Mouse (Mus musculus) lung, embryonic 14.5 days (tissue): Measurements from ENCODE around the gene Cox17. TPM values are rescaled to one million over a fixed set of nuclear protein-coding genes. Genes with fewer than 3 reads are reported as not detected.

Experiments
- ATAC-seq: fragments of 200-750 bp; cut with Nextera tagmentation; 2 replicates; pipeline ENCODE4 v1.8.0; 2017; ENCODE audit warnings: mild to moderate bottlenecking, moderate TSS enrichment, moderate library complexity; ENCODE audit not compliant: insufficient read depth
- DNase-seq: peaks from one replicate; pipeline ENCODE4 v3.0.0-alpha.2; 2015
- H3K27ac ChIP-seq: fragments of 300-500 bp; sonication (generic); 2 replicates; pipeline ENCODE4 v1.5.1; 2014; ENCODE audit warnings: low read depth, mild to moderate bottlenecking, moderate library complexity
- H3K27me3 ChIP-seq: fragments of 300-500 bp; sonication (generic); 2 replicates; pipeline ENCODE4 v1.6.1; 2014; ENCODE audit warnings: low read length, control low read depth; ENCODE audit not compliant: insufficient read depth
- H3K36me3 ChIP-seq: fragments of 300-500 bp; sonication (generic); 2 replicates; pipeline ENCODE4 v1.6.1; 2014; ENCODE audit warnings: control low read depth; ENCODE audit not compliant: insufficient read depth
- H3K4me1 ChIP-seq: fragments of 300-500 bp; sonication (generic); 2 replicates; pipeline ENCODE4 v1.6.1; 2014; ENCODE audit warnings: antibody characterized with exemption, control low read depth; ENCODE audit not compliant: insufficient read depth
- H3K4me2 ChIP-seq: fragments of 300-500 bp; sonication (generic); 2 replicates; pipeline ENCODE4 v1.6.1; 2014; ENCODE audit warnings: mild to moderate bottlenecking
- H3K4me3 ChIP-seq: fragments of 300-500 bp; sonication (generic); 2 replicates; pipeline ENCODE4 v1.5.1; 2014; ENCODE audit warnings: low read depth, low read length
- H3K9ac ChIP-seq: fragments of 300-500 bp; sonication (generic); 2 replicates; pipeline ENCODE4 v1.6.1; 2014
- H3K9me3 ChIP-seq: fragments of 300-500 bp; sonication (generic); 2 replicates; pipeline ENCODE4 v1.6.1; 2016; ENCODE audit warnings: low read depth, low read length, control low read depth
- CTCF ChIP-seq: IDR thresholded peaks from 2 replicates; pipeline ENCODE4 v1.5.1; 2016; ENCODE audit warnings: antibody characterized with exemption, low read depth
- WGBS: fragments of 180-500 bp; shearing (Covaris S2); extraction: QIAGEN DNeasy Blood & Tissue Kit; methylation state at CpG from one replicate; pipeline ENCODE4 v1.1.7; 2014; 5-methylcytosine and 5-hydroxymethylcytosine counted together
- polyA plus RNA-seq: library from polyadenylated mRNA; unstranded; fragments of >200 nt; fragmentation: Nextera tagmentation; extraction: Ambion mirVana; gene quantifications from 2 replicates; pipeline ENCODE4 v1.2.1, GENCODE M21; 2014

Gene Cox17
- polyA plus RNA-seq, 1 experiment from 2014 or later, result 126 TPM

DNA sequence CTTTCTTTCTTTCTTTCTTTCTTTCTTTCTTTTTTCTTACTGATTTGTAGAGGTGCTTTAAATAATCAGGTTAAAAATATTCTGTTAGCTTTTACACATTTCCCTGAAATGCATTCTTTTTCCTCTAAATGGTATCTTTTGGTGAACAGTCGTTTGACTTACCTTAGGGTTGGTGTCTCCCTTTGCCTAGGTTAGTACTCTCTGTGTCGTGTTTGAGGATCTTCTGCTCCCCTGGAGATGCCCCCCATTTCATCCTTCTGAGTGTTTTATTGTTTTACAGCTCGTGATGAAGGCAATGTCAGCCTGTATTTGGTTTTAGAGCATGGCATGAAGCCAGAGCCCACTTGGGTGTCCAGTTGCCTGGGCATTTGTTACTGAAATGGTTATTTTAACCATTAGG lies 32.7 kb downstream of the Cox17 start:
- TF ChIP-seq CTCF, result no peak

DNA sequence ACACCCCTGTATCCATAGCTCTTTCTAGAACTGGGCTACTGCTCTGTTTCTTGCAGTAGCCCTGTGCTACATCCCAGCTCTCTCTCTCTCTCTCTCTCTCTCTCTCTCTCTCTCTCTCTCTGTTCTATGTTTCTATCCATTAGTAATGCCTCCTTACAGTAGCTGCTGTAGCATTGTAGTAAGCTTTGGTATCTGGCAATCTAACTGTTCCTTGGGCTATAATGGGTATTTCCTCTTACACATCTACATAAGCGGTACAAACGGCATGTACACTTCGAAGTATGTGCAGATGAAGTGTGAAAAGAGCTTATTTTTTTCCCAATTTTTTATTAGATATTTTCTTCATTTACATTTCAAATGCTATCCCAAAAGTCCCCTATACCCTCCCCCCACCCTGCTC lies 33.1 kb downstream of the Cox17 start:
- no peak for ATAC-seq
- no peak for DNase-seq
- Histone ChIP-seq H3K36me3 (no peaks in the 10 kb centered on the region), H3K27ac (no peak overlapping the region), H3K4me2 (no peak overlapping the region), H3K9ac (no peak overlapping the region), H3K9me3 (no peaks in the 10 kb centered on the region), H3K4me1 (no peaks in the 10 kb centered on the region), H3K27me3 (no peaks in the 10 kb centered on the region), H3K4me3 (no peak overlapping the region)
- no peak for TF ChIP-seq CTCF
- 86% methylated on average over 3 of the region's 3 CpGs for WGBS

More for the DNA sequence above, 32.7 kb downstream of the Cox17 start:
- no peaks in the 10 kb centered on the region for H3K27me3 ChIP-seq
- H3K9me3 ChIP-seq, result no peaks in the 10 kb centered on the region
- H3K27ac ChIP-seq, result no peak overlapping the region
- DNase-seq, result no peak
- ATAC-seq, result no peak
- 41% methylated on average over 3 of the region's 3 CpGs for WGBS
- no peaks in the 10 kb centered on the region for H3K36me3 ChIP-seq
- no peak overlapping the region for H3K4me2 ChIP-seq
- H3K4me1 ChIP-seq, result no peaks in the 10 kb centered on the region
- H3K4me3 ChIP-seq, result no peak overlapping the region
- no peak overlapping the region for H3K9ac ChIP-seq

DNA sequence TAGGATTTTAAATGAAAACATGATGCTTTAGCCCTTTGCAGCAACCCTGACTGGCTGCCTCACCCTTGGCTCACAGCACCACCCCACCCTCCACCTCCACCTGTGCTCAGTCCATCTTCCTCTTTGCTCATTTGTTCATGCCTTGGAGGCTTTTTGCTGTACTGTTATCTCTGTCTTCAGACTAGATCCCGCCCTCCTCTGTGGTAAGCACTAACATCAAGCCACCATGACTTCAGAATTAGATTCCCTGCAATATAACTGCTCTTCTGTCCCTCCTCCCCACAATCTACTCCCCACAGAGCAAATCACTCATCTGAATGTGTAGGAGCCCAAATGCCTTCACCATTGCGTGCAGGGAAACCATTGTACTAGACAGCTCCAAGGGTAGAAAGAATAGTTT lies 36.9 kb downstream of the Cox17 start:
- no peaks in the 10 kb centered on the region for H3K27me3 ChIP-seq
- TF ChIP-seq CTCF, result no peak
- no peaks in the 10 kb centered on the region for H3K9me3 ChIP-seq
- no peak overlapping the region for H3K27ac ChIP-seq
- no peak overlapping the region for H3K4me3 ChIP-seq
- ATAC-seq (no peak), DNase-seq (no peak)
- H3K9ac ChIP-seq, result no peak overlapping the region
- 90% methylated on average over 2 of the region's 2 CpGs for WGBS
- no peaks in the 10 kb centered on the region for H3K4me1 ChIP-seq
- no peak overlapping the region for H3K4me2 ChIP-seq
- no peaks in the 10 kb centered on the region for H3K36me3 ChIP-seq

DNA sequence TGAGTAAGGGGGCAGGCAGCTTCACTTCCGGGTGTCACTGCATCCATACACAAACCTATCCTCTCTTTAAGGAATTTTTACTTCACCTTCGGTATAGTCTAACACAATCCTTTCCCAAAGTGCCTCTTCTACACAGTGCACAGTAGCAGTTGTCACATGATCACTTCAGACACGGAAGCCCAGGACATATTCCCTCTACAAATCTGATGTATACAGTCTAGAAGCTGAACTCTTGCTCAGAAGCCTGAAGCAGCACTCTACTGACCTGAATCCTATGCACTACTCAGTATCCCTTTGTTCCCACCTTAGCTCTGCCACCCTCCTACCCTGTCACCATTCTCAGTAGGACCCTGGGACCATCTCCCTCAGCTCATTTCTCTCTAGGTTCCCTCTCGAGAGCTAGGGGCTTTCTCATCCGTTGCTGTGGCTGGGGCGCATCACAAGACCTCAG lies 38.4 kb downstream of the Cox17 start:
- 78% methylated on average over 6 of the region's 6 CpGs for WGBS
- H3K36me3 ChIP-seq, result no peaks in the 10 kb centered on the region
- no peak for TF ChIP-seq CTCF
- no peak for ATAC-seq
- H3K27me3 ChIP-seq, result no peaks in the 10 kb centered on the region
- H3K4me2 ChIP-seq, result no peak overlapping the region
- no peak overlapping the region for H3K4me3 ChIP-seq
- no peaks in the 10 kb centered on the region for H3K9me3 ChIP-seq
- no peak overlapping the region for H3K9ac ChIP-seq
- no peaks in the 10 kb centered on the region for H3K4me1 ChIP-seq
- no peak for DNase-seq
- no peak overlapping the region for H3K27ac ChIP-seq

DNA sequence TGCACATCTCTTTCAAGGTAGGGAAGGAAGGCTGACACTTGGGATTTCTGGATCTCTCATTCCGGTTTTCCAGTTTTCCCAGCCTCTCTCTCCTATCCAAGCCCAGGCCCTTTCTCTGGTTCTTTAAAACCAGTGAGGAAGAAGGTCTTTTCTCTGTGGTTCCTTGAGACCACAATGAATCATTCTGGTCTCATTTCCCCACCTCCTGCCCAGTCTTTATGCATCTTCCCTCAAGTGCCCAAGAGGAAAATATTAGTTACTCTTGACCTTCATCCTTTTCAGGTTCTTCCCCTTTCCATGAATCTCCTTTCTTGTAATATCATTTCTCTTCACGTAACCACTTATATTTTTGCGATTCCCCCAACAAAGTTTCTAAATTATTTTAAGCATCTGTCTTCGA lies 38.9 kb downstream of the Cox17 start:
- no peak for ATAC-seq
- Histone ChIP-seq H3K9me3 (no peaks in the 10 kb centered on the region), H3K4me3 (no peak overlapping the region), H3K9ac (no peak overlapping the region), H3K4me1 (no peaks in the 10 kb centered on the region), H3K27ac (no peak overlapping the region), H3K4me2 (no peak overlapping the region), H3K36me3 (no peaks in the 10 kb centered on the region), H3K27me3 (no peaks in the 10 kb centered on the region)
- no peak for TF ChIP-seq CTCF
- no peak for DNase-seq
- 91% methylated on average over 4 of the region's 4 CpGs for WGBS

DNA sequence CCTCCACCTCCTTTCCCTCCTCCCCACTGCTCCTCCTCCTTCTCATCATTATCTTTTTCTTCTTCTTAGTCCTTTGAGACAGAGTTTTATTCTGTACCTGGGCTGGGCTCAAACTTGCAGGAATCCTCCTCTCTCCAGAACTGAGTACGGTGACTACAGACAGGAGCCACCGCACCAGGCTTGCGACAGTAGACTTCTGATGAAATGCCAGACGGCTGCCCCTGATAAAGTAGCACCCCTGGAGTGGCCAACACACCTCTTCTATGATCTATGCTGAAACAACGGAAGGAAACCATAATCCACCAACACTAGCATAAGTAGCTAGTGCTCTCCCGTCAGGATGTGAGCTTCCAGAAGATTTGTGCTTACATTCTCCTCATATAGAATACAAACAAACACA lies 40.6 kb downstream of the Cox17 start:
- Histone ChIP-seq H3K9ac (no peak overlapping the region), H3K4me1 (no peaks in the 10 kb centered on the region), H3K4me3 (no peak overlapping the region), H3K27ac (no peak overlapping the region), H3K27me3 (no peaks in the 10 kb centered on the region), H3K9me3 (no peaks in the 10 kb centered on the region), H3K36me3 (no peaks in the 10 kb centered on the region), H3K4me2 (no peak overlapping the region)
- WGBS, result 70% methylated on average over 6 of the region's 6 CpGs
- DNase-seq (no peak), ATAC-seq (no peak)
- no peak for TF ChIP-seq CTCF

DNA sequence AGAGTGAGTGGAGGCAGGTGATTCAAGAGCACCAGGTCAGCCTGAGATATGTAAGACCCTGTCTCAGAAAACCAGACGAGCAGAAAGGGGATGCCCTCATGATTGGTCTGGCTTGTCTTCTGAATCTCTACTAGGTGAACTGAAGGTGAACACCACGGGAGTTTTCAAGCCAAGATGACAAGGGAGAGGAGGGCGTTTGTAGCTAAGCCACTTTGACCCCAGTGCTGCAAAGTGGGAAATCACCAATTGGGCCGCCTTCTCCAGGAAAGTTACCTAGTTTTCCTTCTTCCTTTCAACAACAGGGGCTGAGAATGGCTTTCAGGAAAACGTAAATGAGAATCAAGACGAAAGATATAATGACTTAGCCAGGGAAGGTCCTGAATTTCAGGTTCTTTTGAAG lies 42.0 kb downstream of the Cox17 start:
- H3K4me1 ChIP-seq, result no peaks in the 10 kb centered on the region
- no peak overlapping the region for H3K4me3 ChIP-seq
- H3K9me3 ChIP-seq, result no peaks in the 10 kb centered on the region
- DNase-seq, result no peak
- WGBS, result 70% methylated on average over 6 of the region's 6 CpGs
- H3K9ac ChIP-seq, result no peak overlapping the region
- no peak overlapping the region for H3K4me2 ChIP-seq
- TF ChIP-seq CTCF, result no peak
- no peaks in the 10 kb centered on the region for H3K36me3 ChIP-seq
- H3K27me3 ChIP-seq, result no peaks in the 10 kb centered on the region
- ATAC-seq, result no peak
- no peak overlapping the region for H3K27ac ChIP-seq

DNA sequence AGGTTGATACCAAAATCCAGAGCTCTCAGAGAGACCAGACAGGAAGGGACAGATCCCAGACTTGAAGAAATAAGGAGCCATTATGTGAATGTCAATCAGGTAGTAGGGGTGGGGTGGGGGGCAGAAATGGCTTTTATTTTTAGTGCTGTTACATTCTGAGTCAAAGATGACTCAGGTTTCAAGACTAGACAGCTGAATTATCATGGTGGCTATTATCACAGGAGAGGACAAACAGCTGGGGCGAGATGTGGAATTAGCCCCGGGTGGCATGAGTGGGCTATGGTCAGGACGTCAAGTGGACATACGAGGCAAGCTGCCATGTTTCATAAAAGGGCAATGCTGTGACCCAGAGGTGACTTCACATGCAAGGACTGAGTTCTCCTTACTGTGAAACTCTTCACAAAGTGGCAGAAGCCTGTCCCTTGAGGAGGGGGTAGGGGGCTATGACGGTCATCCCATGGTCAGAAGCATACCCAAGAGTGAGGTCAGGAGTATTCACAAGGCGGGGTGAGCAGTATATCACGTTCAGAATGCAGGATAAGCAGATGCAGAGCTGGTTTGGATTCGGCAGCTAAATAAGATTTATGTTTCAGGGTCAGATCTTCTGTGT lies 42.6 kb downstream of the Cox17 start:
- Histone ChIP-seq H3K27me3 (no peaks in the 10 kb centered on the region), H3K27ac (no peak overlapping the region), H3K9me3 (no peaks in the 10 kb centered on the region), H3K9ac (no peak overlapping the region), H3K4me2 (no peak overlapping the region), H3K4me3 (no peak overlapping the region), H3K36me3 (no peaks in the 10 kb centered on the region), H3K4me1 (no peaks in the 10 kb centered on the region)
- ATAC-seq (no peak), DNase-seq (no peak)
- no peak for TF ChIP-seq CTCF
- WGBS, result 67% methylated on average over 8 of the region's 8 CpGs
